Mouse (Mus musculus): ENCODE results near the gene Chil1.

The Chil1 gene

DNA sequence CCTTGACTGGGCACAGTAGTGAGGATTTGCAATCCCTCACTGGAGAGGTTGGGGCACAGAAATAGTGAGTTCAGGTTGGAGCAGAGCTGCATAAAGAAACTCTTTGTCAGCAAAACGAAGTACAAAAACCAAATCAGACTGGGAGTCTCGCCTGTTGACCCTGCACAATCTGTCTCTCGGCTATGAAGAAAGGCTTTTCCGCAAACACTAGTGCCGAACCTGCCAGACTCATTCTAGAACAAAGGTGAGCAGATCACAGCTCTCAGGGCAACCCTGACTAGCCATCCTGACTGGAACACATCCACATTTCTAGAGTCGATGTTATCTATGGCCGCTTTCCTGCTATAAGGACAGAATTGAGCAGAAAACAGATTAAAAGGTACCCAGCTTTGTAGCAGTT lies 8.9 kb upstream of the Chil1 start:
- DNase-seq (ENCODE audit: low spot score), result no peak

DNA sequence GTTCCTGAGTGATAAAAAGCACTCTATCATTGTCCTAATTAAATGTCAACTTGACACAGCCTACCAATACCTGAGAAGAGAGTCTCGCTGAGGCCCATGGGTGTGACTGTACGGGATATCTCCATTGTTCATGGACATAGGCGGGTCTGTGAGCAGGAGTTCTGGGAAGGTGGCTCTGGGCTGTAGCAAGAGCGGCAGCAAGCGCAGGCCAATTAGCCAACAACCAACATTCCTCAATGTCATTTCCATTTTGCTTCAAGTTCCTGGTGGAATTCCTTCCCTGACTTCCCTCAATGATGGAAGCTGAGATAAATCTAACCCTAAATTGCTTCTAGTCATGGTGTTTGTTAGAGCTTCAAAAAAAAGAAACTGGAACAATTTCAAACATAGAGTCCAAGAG lies 4.0 kb upstream of the Chil1 start:
- no peak for DNase-seq (ENCODE audit: low spot score)

GRCm38 (mm10) chr1:134184089-134184488 lies 2.1 kb downstream of the Chil1 start:
- DNase-seq (ENCODE audit: low spot score), result no peak

- no peak for DNase-seq (ENCODE audit: low spot score)
Observed at GRCm38 (mm10) chr1:134188217-134188616, 6.2 kb downstream of the Chil1 start.

DNA sequence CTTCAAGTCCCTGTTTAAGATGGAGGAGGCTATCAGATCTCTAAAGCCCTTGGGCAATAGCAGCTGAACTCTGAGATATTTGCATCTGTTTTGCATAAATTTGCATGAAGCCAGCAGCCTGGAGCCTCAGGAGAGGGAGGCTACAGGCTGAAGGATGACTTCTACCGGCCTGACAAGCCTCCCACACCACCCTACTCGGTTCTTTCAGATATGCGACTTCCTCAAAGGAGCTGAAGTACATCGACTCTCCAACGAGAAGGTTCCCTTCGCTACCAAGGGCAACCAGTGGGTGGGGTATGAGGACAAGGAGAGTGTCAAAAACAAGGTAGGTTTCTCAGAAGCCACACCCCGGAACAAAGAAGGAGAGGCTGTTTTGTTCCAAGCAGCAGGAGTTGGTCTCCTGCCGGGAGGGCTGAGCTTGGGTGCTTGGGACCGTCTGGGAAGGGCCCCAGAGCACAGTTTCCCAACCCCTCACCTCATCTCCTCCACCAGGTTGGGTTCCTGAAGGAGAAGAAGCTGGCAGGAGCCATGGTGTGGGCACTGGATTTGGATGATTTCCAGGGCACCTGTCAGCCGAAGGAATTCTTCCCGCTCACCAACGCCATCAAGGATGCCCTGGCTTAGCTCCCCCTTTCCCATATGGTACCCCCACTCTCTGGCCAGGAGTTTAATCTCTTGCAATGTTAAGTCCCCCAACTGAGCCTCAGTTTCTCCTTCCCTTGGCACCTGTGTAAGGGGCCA lies 7.2 kb downstream of the Chil1 start:
- no peak for DNase-seq (ENCODE audit: low spot score)

DNA sequence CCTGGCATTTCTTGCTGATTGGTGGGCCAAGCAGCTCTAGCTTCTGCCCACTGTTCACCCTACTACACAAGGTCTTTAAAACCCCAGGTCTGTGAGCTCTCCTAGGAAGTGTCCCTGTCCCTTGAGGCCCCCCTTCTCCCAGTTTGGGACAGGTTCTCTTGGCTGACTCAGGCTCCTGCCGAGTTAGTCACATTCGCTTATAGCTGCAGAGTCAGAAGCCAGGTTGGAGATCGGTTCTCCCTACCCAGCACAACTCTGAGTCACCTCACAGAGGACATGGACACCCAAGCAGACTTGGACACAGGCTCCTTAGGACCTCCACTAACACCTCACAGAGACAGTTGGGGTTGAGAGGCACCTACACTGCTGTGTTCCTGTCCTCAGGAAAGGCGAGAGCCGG lies 9.2 kb downstream of the Chil1 start:
- DNase-seq (ENCODE audit: low spot score), result no peak

DNA sequence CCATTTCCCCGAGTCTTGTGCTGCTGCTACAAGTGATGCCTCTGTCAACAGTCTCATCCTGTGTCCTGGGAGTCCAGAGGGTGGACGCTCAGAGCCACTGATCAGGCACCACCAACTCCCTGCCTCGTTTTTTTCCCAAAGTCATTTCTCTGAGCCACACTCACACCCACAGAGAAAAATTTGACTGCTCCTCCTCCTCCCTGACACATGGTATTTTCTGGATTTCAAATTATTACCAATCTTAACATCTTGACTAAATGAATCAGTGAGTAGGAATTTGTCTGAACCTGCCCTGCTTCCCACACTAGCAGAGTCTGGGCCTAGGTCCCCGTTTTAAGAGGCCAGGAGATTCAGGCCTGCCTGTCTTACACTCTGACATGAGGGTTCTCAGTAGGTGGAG lies 10.0 kb downstream of the Chil1 start:
- DNase-seq (ENCODE audit: low spot score), result no peak

- DNase-seq (ENCODE audit: low spot score), result no peak
Observed at GRCm38 (mm10) chr1:134193126-134193525, 11.2 kb downstream of the Chil1 start, which contains the start of gene Mybph. TSS of gene Mybph (plus strand) at chr1:134193448.

GRCm38 (mm10) chr1:134193674-134194197 lies 11.8 kb downstream of the Chil1 start:
- no peak for DNase-seq (ENCODE audit: low spot score)

DNA sequence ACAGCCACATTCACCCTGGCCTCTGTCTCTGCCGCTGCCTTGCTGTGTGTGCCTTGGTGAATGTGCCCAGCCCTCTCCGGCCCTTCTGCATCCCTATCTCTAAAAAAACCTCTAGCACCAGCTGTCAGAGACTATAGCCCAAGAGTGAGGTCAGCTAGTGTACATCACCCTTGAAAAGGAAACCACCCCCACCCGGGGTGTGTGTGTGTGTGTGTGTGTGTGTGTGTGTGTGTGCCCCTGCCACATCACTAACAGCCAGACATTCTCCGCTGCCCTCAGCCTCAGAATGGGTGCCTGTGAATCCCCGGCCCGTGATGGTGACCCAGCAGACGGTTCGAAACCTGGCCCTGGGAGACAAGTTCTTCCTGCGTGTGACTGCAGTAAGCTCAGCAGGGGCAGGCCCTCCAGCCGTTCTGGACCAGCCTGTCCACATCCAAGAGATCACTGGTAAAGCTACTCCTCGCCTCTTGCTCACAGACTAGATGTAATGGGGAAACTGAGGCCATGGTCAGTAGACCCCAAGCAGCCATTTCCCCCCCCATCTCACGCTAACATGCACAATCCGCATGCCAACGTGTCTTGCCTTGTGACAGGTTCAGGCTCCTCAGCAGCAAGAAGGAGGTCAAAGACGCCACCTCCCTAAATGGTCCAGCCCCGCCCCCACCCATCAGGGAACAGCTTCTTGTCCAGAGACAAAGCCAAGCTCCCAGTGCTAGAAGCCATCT lies 12.5 kb downstream of the Chil1 start:
- DNase-seq (ENCODE audit: low spot score), result no peak

DNA sequence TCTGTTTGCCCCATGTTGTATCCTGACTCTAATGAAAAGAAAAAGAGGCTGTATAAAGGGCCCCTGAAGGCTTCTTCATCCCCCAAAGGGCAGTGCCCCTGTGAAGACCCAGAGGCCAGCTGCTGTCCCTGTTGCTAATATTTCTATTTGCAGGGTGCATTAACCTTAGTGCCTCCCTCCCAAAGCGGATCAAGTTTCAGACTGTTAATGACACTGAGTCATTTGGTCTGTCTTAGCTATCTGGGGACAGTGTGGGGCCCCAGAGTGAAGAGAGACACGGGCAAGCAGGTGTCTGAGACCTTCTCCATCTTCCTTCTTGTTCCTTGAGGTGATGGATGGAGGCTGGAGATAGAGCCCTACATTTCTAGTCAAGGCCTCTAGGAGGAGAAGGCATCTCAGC lies 13.1 kb downstream of the Chil1 start:
- DNase-seq (ENCODE audit: low spot score), result no peak

DNA sequence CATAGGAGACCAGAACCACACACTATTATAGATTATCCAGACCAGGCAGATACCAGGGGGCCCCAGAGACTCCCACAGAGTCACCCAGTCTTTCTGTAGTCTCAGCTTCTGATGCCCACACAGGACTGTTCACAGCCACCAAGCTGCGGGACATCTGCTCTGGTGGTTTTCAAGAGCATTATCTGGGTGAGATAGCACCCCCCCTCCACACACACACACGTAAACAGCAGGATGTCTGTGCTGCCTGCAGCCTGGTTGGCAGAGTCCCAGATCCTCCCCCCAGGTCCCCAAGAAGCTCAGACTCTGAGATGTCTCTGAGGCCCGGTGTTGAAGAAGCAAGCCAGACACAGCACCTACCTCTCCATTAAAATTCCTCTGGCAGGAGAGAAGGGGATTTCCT lies 13.6 kb downstream of the Chil1 start:
- DNase-seq (ENCODE audit: low spot score), result no peak

GRCm38 (mm10) chr1:134195979-134196378 lies 14.0 kb downstream of the Chil1 start:
- DNase-seq (ENCODE audit: low spot score), result no peak

DNA sequence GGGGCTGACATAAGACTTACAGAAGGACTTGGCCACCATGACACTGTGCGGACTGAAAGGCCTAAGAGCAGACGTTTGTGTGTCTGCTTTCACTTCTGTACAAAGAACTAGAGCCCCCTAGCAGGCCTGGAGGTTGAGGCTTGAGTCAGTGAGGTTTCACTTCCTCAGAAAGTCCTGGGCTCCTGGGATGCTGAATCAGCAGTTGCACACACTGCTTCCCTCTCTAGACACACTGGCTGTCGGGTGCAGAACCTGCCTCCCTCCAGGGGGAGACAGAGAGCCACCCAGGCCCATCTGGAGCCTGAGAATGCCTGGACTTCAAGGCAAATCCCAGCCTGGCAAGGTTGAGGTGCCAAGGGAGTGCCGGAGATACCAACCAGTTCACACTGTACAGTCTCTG lies 14.4 kb downstream of the Chil1 start:
- peak; percentile 31 for DNase-seq (ENCODE audit: low spot score)

DNA sequence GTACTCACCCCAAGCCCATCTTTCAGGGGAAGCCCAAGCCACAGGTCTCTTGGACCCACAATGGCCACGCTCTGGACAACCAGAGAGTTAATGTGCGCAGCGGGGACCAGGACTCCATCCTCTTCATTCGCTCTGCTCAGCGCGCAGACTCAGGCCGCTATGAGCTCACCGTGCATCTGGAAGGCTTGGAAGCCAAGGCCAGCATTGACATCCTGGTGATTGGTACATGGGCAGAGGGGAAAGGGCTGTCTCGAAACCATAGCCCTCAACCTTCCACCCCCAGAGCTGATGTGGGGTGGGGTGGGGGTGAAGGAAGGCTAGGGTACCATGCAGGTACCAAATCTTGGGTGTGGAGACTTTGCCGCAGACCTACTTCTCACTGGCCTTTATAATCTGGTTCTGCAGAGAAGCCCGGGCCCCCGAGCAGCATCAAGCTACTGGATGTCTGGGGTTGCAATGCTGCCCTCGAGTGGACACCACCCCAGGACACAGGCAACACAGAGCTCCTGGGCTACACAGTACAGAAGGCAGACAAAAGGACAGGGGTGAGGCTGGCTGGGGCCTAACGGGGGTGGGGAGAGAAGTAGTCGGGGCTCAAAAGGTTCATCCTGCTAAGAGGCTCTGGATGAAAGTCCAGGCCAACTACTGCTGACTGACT lies 15.5 kb downstream of the Chil1 start:
- DNase-seq (ENCODE audit: low spot score), result no peak

- no peak for DNase-seq (ENCODE audit: low spot score)
Observed at GRCm38 (mm10) chr1:134198197-134198995, 16.4 kb downstream of the Chil1 start.

- no peak for DNase-seq (ENCODE audit: low spot score)
Observed at GRCm38 (mm10) chr1:134200481-134200880, 18.5 kb downstream of the Chil1 start.

GRCm38 (mm10) chr1:134200998-134201686 lies 19.2 kb downstream of the Chil1 start:
- no peak for DNase-seq (ENCODE audit: low spot score)

- DNase-seq (ENCODE audit: low spot score), result peak; percentile 71
Observed at GRCm38 (mm10) chr1:134201751-134202420, 19.9 kb downstream of the Chil1 start.

GRCm38 (mm10) chr1:134204230-134204629 lies 22.3 kb downstream of the Chil1 start:
- DNase-seq (ENCODE audit: low spot score), result no peak

All from embryo, embryonic 10.5 days (tissue).